Mouse (Mus musculus): ENCODE data around the gene Sgms1. TPM values are rescaled to one million over a fixed set of nuclear protein-coding genes. Genes with fewer than 3 reads are reported as not detected.
A peak's percentile ranks its signal among the peaks of the same experiment; 100 is the strongest.
"Not testable (repeated sequence)": the region's sequence is repeated elsewhere in the genome, so short reads cannot be mapped to it uniquely, and the experiment has no call there.

Gene Sgms1
- total RNA-seq, 2 experiments from 2014 or later = 30.5 to 37.3 TPM

GRCm38 (mm10) chr19:32117484-32118018 is 272.0 kb downstream of the Sgms1 start:
- no peak for DNase-seq (ENCODE audit: extremely low spot score in 1 of 2, low spot score in 2 of 2)
- intact Hi-C loops (cut with DNase I) = no loop called here

- no peak for DNase-seq (ENCODE audit: extremely low spot score in 1 of 2, low spot score in 2 of 2)
- intact Hi-C loops (cut with DNase I) = no loop called here
These were observed 277.4 kb downstream of the Sgms1 start for GRCm38 (mm10) chr19:32111866-32112790.

GRCm38 (mm10) chr19:32107771-32108306 is 281.7 kb downstream of the Sgms1 start, which contains the start of gene Asah2:
Gene Asah2 (minus strand): TSS chr19:32108211.
- intact Hi-C loops (cut with DNase I) = loop anchor here (10.0 kb wide), 1 partner anchor 133 kb away; no protein-coding TSS in a partner anchor
- DNase-seq (ENCODE audit: extremely low spot score in 1 of 2, low spot score in 2 of 2) = peak; percentile 31 to 87

- no peak for DNase-seq (ENCODE audit: extremely low spot score in 1 of 2, low spot score in 2 of 2)
- intact Hi-C loops (cut with DNase I) = loop anchor here (10.0 kb wide), 1 partner anchor 132 kb away; no protein-coding TSS in a partner anchor
These were observed 282.8 kb downstream of the Sgms1 start for GRCm38 (mm10) chr19:32106750-32107149.

- DNase-seq (ENCODE audit: extremely low spot score in 1 of 2, low spot score in 2 of 2) = no peak
- intact Hi-C loops (cut with DNase I) = loop anchor here (10.0 kb wide), 1 partner anchor 129 kb away; no protein-coding TSS in a partner anchor
These were observed 285.3 kb downstream of the Sgms1 start for GRCm38 (mm10) chr19:32104217-32104616.

- intact Hi-C loops (cut with DNase I) = loop anchor here (10.0 kb wide), 1 partner anchor 128 kb away; no protein-coding TSS in a partner anchor
- no peak for DNase-seq (ENCODE audit: extremely low spot score in 1 of 2, low spot score in 2 of 2)
These were observed 286.6 kb downstream of the Sgms1 start for GRCm38 (mm10) chr19:32102976-32103300.

GRCm38 (mm10) chr19:32102294-32102975 is 287.1 kb downstream of the Sgms1 start:
- intact Hi-C loops (cut with DNase I) = loop anchor here (10.0 kb wide), 1 partner anchor 128 kb away; no protein-coding TSS in a partner anchor
- no peak for DNase-seq (ENCODE audit: extremely low spot score in 1 of 2, low spot score in 2 of 2)

GRCm38 (mm10) chr19:32098582-32098981 is 290.9 kb downstream of the Sgms1 start:
- intact Hi-C loops (cut with DNase I) = no loop called here
- DNase-seq (ENCODE audit: extremely low spot score in 1 of 2, low spot score in 2 of 2) = no peak

- no peak for DNase-seq (ENCODE audit: extremely low spot score in 1 of 2, low spot score in 2 of 2)
- intact Hi-C loops (cut with DNase I) = no loop called here
These were observed 297.2 kb downstream of the Sgms1 start for GRCm38 (mm10) chr19:32092358-32092757.

GRCm38 (mm10) chr19:32090804-32091203 is 298.7 kb downstream of the Sgms1 start:
- intact Hi-C loops (cut with DNase I) = no loop called here
- DNase-seq (ENCODE audit: extremely low spot score in 1 of 2, low spot score in 2 of 2) = no peak

GRCm38 (mm10) chr19:32088570-32088969 is 300.9 kb downstream of the Sgms1 start:
- intact Hi-C loops (cut with DNase I) = no loop called here
- DNase-seq (ENCODE audit: extremely low spot score in 1 of 2, low spot score in 2 of 2) = no peak

GRCm38 (mm10) chr19:32087736-32088470 is 301.6 kb downstream of the Sgms1 start:
- no peak for DNase-seq (ENCODE audit: extremely low spot score in 1 of 2, low spot score in 2 of 2)
- intact Hi-C loops (cut with DNase I) = no loop called here

GRCm38 (mm10) chr19:32084813-32085212 is 304.7 kb downstream of the Sgms1 start:
- intact Hi-C loops (cut with DNase I); DNase-seq (ENCODE audit: extremely low spot score in 1 of 2, low spot score in 2 of 2): not testable (repeated sequence)

Other genes starting within 250 kb of the Sgms1 start
- 10 to 100 TPM; 24.1 to 32.5 TPM for gene Rpl9-ps6, start 76.9 kb upstream of the Sgms1 start, total RNA-seq (2021)
- gene Minpp1, start 96.1 kb upstream of the Sgms1 start, total RNA-seq (2021) = 10 to 100 TPM; 66.1 to 71.3 TPM
- 1 to 10 TPM; 4.5 to 4.9 TPM for gene Papss2, start 206.1 kb upstream of the Sgms1 start, total RNA-seq (2021)

Data from left cerebral cortex, postnatal 10 days (tissue).